Mouse (Mus musculus): Measurements from ENCODE around the gene Nek3.
A peak's percentile ranks its signal among the peaks of the same experiment; 100 is the strongest.

The Nek3 gene

DNA sequence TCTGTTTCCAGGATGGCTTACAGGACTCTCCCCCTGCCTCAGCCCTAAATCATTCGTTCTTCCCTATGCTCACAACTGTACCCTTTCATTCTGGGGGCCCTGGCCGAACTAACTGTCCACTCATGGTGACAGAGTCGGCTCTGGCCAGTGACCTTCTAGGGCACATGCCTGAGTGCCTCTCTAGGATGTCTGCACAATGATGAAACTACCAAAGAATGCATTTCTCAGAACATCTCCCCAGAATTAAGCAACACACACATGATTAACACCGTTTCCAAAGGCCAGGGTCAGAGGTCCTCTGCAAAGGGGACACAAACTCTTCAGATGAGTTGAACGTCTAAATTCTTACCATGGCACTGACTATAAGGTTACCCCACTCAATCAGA lies 31.5 kb downstream of the Nek3 start:
- H3K9me3 ChIP-seq (ENCODE audit: low read length): peaks cover 33% of the 10 kb centered on the region
- H3K4me3 ChIP-seq (replicated peaks; ENCODE audit: low read length): no peak overlapping the region
- TF ChIP-seq POU5F1 (IDR thresholded peaks at IDR 0.05; ENCODE audit: borderline replicate concordance, low read length) (no peak), CTCF (conservative IDR thresholded peaks at IDR 0.05; ENCODE audit: low read length) (no peak), NANOG (IDR thresholded peaks at IDR 0.05; ENCODE audit: borderline replicate concordance, low read length) (no peak)
- H3K4me1 ChIP-seq (replicated peaks; ENCODE audit: low read depth, low read length): no peaks in the 10 kb centered on the region
- H3K36me3 ChIP-seq (ENCODE audit: insufficient read depth, low read length): no peaks in the 10 kb centered on the region
- H3K27me3 ChIP-seq (ENCODE audit: insufficient read depth, low read length): no peaks in the 10 kb centered on the region

DNA sequence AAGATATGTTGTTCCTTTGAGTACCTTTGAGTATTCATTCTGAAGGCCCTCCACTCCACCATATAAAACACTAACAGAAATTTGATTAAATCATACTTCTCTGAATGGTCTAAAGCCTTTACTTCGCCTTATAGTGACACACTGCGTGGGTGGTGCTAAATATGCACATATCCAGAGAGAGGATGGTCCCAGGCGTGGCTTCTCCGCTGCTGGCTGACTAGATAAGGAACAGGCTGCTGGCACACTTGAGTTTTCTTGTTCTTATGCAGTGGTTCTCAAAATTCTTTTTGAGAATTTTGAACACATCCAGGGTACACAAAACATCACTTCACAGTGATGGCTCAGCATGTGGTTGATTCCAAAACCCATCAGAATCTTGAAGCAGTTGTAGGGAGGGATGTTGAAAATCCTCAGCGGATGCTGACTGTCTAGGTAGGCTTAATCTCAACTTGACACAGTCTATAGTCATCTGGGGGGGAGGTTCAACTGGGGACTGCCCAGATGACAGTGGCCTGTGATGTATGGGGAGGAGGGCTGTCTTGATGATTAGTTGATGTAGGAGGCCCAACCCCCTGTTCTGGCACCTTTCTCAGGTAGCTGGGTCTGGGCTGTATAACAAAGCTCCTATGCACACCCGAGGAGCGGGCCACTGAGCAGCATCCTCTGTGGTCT lies 32.0 kb downstream of the Nek3 start:
- H3K4me3 ChIP-seq (replicated peaks; ENCODE audit: low read length): no peak overlapping the region
- peaks cover 30% of the 10 kb centered on the region for H3K9me3 ChIP-seq (ENCODE audit: low read length)
- TF ChIP-seq NANOG (IDR thresholded peaks at IDR 0.05; ENCODE audit: borderline replicate concordance, low read length) (no peak), POU5F1 (IDR thresholded peaks at IDR 0.05; ENCODE audit: borderline replicate concordance, low read length) (no peak), CTCF (conservative IDR thresholded peaks at IDR 0.05; ENCODE audit: low read length) (no peak)
- H3K36me3 ChIP-seq (ENCODE audit: insufficient read depth, low read length): no peaks in the 10 kb centered on the region
- no peaks in the 10 kb centered on the region for H3K4me1 ChIP-seq (replicated peaks; ENCODE audit: low read depth, low read length)
- H3K27me3 ChIP-seq (ENCODE audit: insufficient read depth, low read length): no peaks in the 10 kb centered on the region

DNA sequence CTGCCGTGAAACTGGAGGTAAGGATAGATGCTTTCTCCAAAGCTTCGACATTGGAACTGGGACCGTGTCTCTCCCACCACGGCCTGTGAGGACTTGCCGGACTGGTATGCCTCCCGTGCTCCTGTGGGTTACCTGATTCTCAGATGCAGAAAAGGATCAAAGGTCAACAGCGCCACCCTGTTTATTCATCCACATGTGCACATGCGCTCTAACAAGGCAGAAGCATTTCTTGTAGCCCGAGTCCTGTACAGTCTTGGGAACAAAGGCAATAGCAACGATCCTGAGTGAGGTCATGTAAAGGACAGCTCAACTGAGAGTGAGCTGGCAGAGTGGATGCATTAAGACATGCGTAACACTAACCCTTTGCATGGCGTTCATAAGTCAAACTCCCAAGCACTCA lies 34.2 kb downstream of the Nek3 start:
- TF ChIP-seq POU5F1 (IDR thresholded peaks at IDR 0.05; ENCODE audit: borderline replicate concordance, low read length): no peak
- no peak for TF ChIP-seq CTCF (conservative IDR thresholded peaks at IDR 0.05; ENCODE audit: low read length)
- TF ChIP-seq NANOG (IDR thresholded peaks at IDR 0.05; ENCODE audit: borderline replicate concordance, low read length): no peak
- Histone ChIP-seq H3K4me3 (replicated peaks; ENCODE audit: low read length) (no peak overlapping the region), H3K4me1 (replicated peaks; ENCODE audit: low read depth, low read length) (no peaks in the 10 kb centered on the region), H3K27me3 (ENCODE audit: insufficient read depth, low read length) (no peaks in the 10 kb centered on the region), H3K9me3 (ENCODE audit: low read length) (peaks cover 30% of the 10 kb centered on the region), H3K36me3 (ENCODE audit: insufficient read depth, low read length) (no peaks in the 10 kb centered on the region)

DNA sequence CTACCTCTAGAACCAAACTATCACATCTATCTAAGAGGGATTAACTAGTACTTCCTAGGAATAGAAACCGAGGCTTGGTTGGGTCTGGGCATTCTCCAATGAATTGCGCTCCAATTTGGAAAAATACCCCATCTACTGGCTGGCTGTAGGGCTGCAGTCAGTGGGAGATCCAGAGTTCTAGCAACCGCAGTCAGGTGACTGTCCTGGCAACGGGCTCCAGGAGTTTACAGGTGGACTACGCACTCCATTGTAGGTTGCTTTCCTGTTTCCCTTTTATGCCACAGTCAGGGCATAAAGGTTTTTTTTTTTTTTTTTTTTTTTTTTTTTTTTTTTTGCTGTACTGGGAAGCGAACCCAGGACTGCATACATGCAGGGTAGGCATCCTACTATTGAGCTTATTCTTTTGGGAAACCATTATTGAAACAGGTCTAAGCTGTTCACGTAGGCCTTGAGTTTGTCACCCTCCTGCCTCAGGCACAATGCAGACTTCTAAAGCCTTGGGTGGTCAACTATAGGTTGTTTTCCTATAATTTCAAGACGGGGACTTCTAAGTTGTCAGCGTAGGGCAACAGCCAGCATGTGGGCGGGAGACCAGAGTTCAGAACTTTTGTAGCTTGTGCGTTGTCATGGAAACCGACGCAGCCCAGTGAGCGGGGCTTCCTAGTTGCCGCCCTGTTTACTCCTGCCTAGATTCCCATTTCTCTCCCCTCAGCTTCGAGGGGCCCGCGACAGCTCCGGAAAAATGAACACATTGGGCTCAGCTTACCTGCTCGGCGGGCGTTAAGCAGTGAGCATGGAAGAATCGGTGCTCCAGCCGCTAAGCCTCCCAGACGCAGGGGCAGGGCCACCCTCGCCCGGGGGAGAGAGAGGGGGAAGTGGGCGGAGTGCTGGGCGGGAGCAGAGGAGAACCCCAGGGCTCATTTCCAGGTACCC lies 41.7 kb downstream of the Nek3 start, which contains the start of gene Nek5:
Gene Nek5, minus strand, starts transcription at position 834 of the 933 bp plus-strand sequence.
- peak; percentile 71 for TF ChIP-seq CTCF (conservative IDR thresholded peaks at IDR 0.05; ENCODE audit: low read length)
- no peak for TF ChIP-seq NANOG (IDR thresholded peaks at IDR 0.05; ENCODE audit: borderline replicate concordance, low read length)
- no peak for TF ChIP-seq POU5F1 (IDR thresholded peaks at IDR 0.05; ENCODE audit: borderline replicate concordance, low read length)
- Histone ChIP-seq H3K9me3 (ENCODE audit: low read length) (no peaks in the 10 kb centered on the region), H3K4me3 (replicated peaks; ENCODE audit: low read length) (peak within 1 kb of the TSS; percentile 81), H3K4me1 (replicated peaks; ENCODE audit: low read depth, low read length) (peaks cover 16% of the 10 kb centered on the region), H3K27me3 (ENCODE audit: insufficient read depth, low read length) (no peaks in the 10 kb centered on the region), H3K36me3 (ENCODE audit: insufficient read depth, low read length) (no peaks in the 10 kb centered on the region)

DNA sequence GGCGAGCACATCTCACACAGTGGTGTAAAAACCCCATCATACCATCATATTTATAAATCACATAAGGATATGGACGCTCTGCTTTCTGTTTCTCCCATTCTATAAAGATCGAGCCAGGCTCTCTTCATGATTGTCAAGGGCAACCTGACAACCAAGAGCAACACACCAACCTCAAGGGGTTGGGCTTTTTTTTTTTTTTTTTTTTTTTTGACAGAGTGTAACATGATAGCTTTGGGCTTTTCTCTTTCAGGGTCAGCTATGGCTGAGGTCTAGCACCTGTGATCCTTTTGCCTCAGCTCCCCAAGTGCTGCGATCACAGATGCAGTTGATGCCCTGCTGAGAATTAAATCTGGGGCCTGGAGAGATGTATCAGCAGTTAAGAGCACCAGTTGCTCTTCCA lies 59.2 kb downstream of the Nek3 start:
- no peak for TF ChIP-seq POU5F1 (IDR thresholded peaks at IDR 0.05; ENCODE audit: borderline replicate concordance, low read length)
- TF ChIP-seq CTCF (conservative IDR thresholded peaks at IDR 0.05; ENCODE audit: low read length): no peak
- no peak for TF ChIP-seq NANOG (IDR thresholded peaks at IDR 0.05; ENCODE audit: borderline replicate concordance, low read length)
- Histone ChIP-seq H3K27me3 (ENCODE audit: insufficient read depth, low read length) (no peaks in the 10 kb centered on the region), H3K4me3 (replicated peaks; ENCODE audit: low read length) (no peak overlapping the region), H3K9me3 (ENCODE audit: low read length) (no peaks in the 10 kb centered on the region), H3K36me3 (ENCODE audit: insufficient read depth, low read length) (no peaks in the 10 kb centered on the region), H3K4me1 (replicated peaks; ENCODE audit: low read depth, low read length) (no peaks in the 10 kb centered on the region)

DNA sequence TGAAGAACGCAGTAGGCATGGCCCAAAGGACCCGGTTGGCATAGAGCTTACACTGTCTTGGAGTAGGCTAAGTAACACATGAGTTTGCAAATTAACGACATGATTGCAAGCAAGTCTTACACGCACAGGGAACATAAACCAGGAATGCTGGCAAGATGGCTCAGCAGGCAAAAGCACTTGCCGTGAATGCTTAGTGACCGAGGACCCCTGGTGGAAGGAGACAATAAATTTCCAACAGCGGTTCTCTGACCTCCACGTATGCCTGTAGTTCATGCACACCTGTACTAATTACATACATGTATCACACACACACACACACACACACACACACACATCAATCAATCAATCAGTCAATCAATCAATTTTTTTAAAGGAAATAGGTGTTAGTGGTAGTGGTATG lies 74.7 kb downstream of the Nek3 start:
- H3K36me3 ChIP-seq (ENCODE audit: insufficient read depth, low read length): no peaks in the 10 kb centered on the region
- no peak for TF ChIP-seq POU5F1 (IDR thresholded peaks at IDR 0.05; ENCODE audit: borderline replicate concordance, low read length)
- TF ChIP-seq CTCF (conservative IDR thresholded peaks at IDR 0.05; ENCODE audit: low read length): 0 out of 2 replicates have a peak, but pooled peaks have one; percentile 19
- no peaks in the 10 kb centered on the region for H3K4me1 ChIP-seq (replicated peaks; ENCODE audit: low read depth, low read length)
- no peak overlapping the region for H3K4me3 ChIP-seq (replicated peaks; ENCODE audit: low read length)
- H3K27me3 ChIP-seq (ENCODE audit: insufficient read depth, low read length): no peaks in the 10 kb centered on the region
- H3K9me3 ChIP-seq (ENCODE audit: low read length): no peaks in the 10 kb centered on the region

DNA sequence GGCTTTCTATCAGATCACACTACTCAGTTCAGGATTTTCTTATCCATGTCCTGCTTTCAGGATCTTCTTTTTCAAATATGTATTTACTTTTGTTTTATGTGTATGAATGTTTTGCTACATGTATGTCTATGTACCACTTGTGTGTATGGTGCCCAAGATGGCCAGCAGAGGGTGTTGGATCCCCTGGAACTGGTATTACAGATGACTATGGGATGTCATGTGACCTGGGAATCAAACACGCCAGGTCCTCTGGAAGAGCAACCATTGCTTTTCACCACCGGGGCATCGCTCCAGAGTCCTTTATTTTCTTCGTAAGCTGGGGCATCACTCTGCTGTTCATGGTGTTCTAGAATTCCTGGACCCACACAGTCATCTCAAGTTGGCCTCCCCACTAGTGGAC lies 77.0 kb downstream of the Nek3 start:
- Histone ChIP-seq H3K4me1 (replicated peaks; ENCODE audit: low read depth, low read length) (no peaks in the 10 kb centered on the region), H3K4me3 (replicated peaks; ENCODE audit: low read length) (no peak overlapping the region), H3K9me3 (ENCODE audit: low read length) (no peaks in the 10 kb centered on the region), H3K27me3 (ENCODE audit: insufficient read depth, low read length) (no peaks in the 10 kb centered on the region), H3K36me3 (ENCODE audit: insufficient read depth, low read length) (no peaks in the 10 kb centered on the region)
- TF ChIP-seq POU5F1 (IDR thresholded peaks at IDR 0.05; ENCODE audit: borderline replicate concordance, low read length) (no peak), NANOG (IDR thresholded peaks at IDR 0.05; ENCODE audit: borderline replicate concordance, low read length) (no peak), CTCF (conservative IDR thresholded peaks at IDR 0.05; ENCODE audit: low read length) (peak; percentile 20; the same call in 1 of the 2 replicates)

DNA sequence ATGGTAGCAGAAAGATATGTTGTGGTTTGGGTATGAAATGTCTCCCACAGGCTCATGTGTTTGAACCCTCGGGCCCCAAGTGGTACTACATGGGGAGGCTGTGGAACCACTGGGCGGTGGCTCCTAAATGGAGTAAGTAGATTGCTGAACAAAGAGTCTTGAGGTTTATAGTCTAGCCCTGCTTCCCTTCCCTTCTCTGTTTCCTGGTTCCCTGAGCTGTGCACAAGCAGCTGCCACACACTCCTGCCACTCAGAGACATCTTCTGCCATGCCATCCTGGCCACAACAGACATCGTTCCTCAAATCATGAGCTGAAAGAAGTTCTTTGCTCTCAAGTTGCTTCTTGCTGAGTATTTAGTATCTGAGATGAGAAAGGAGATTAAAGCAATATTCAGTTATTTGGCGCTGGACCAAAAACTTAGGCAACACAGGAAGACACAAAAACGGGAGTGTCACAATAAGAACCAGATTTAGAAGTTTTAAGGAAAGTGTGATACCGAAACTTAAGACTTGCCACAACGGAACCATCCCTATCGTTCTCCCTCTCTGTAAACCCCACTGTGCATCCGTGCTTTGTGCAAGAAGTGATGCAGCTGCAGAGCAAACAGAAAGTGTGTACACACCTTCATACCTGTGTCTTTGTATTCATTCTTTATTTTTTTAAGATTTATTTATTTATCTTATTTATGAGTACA lies 86.8 kb downstream of the Nek3 start:
- no peak overlapping the region for H3K4me3 ChIP-seq (replicated peaks; ENCODE audit: low read length)
- H3K9me3 ChIP-seq (ENCODE audit: low read length): no peaks in the 10 kb centered on the region
- no peak for TF ChIP-seq NANOG (IDR thresholded peaks at IDR 0.05; ENCODE audit: borderline replicate concordance, low read length)
- TF ChIP-seq CTCF (conservative IDR thresholded peaks at IDR 0.05; ENCODE audit: low read length): no peak
- TF ChIP-seq POU5F1 (IDR thresholded peaks at IDR 0.05; ENCODE audit: borderline replicate concordance, low read length): no peak
- no peaks in the 10 kb centered on the region for H3K4me1 ChIP-seq (replicated peaks; ENCODE audit: low read depth, low read length)
- no peaks in the 10 kb centered on the region for H3K27me3 ChIP-seq (ENCODE audit: insufficient read depth, low read length)
- H3K36me3 ChIP-seq (ENCODE audit: insufficient read depth, low read length): no peaks in the 10 kb centered on the region

Measured in E14TG2a.4 (cell line).